Mouse (Mus musculus) midbrain, embryonic 11.5 days (tissue): ENCODE measurements around the gene Rab11fip2. TPM values are rescaled to one million over a fixed set of nuclear protein-coding genes. Genes with fewer than 3 reads are reported as not detected.

Experiments used
- ATAC-seq: fragments of 200-750 bp; cut with Nextera tagmentation; 2 replicates; pipeline ENCODE4 v1.8.0; 2017; ENCODE audit warnings: moderate TSS enrichment, moderate library complexity; ENCODE audit not compliant: low FRiP score
- DNase-seq: peaks from one replicate; pipeline ENCODE4 v3.0.0; 2015; ENCODE audit warnings: low spot score; ENCODE audit errors: missing footprints
- H3K27ac ChIP-seq: fragments of 300-500 bp; sonication (generic); 2 replicates; pipeline ENCODE4 v1.5.1; 2014; ENCODE audit warnings: low read depth, low read length
- H3K27me3 ChIP-seq: fragments of 300-500 bp; sonication (generic); 2 replicates; pipeline ENCODE4 v1.6.1; 2014; ENCODE audit warnings: mild to moderate bottlenecking, low read length, moderate library complexity, mixed read lengths; ENCODE audit not compliant: control insufficient read depth, insufficient read depth
- H3K36me3 ChIP-seq: fragments of 300-500 bp; sonication (generic); 2 replicates; pipeline ENCODE4 v1.6.1; 2014; ENCODE audit warnings: mild to moderate bottlenecking, low read length, moderate library complexity, mixed read lengths; ENCODE audit not compliant: control insufficient read depth, insufficient read depth
- H3K4me1 ChIP-seq: fragments of 300-500 bp; sonication (generic); 2 replicates; pipeline ENCODE4 v1.6.1; 2014; ENCODE audit warnings: low read length; ENCODE audit not compliant: control insufficient read depth, insufficient read depth
- H3K4me2 ChIP-seq: fragments of 300-500 bp; sonication (generic); 2 replicates; pipeline ENCODE4 v1.6.1; 2014; ENCODE audit warnings: mild to moderate bottlenecking, moderate library complexity
- H3K4me3 ChIP-seq: fragments of 300-500 bp; sonication (generic); 2 replicates; pipeline ENCODE4 v1.5.1; 2014; ENCODE audit warnings: low read depth, low read length
- H3K9ac ChIP-seq: fragments of 300-500 bp; sonication (generic); 2 replicates; pipeline ENCODE4 v1.6.1; 2014; ENCODE audit warnings: low read length
- H3K9me3 ChIP-seq: fragments of 300-500 bp; sonication (generic); 2 replicates; pipeline ENCODE4 v1.6.1; 2016; ENCODE audit warnings: low read length; ENCODE audit not compliant: control insufficient read depth
- WGBS: fragments of 180-500 bp; shearing (Covaris S2); extraction: QIAGEN DNeasy Blood & Tissue Kit; methylation state at CpG from one replicate; pipeline ENCODE4 v1.1.7; 2014; 5-methylcytosine and 5-hydroxymethylcytosine counted together
- polyA plus RNA-seq: library from polyadenylated mRNA; unstranded; fragments of >200 nt; fragmentation: Nextera tagmentation; extraction: Ambion mirVana; gene quantifications from 2 replicates; pipeline ENCODE4 v1.2.1, GENCODE M21; 2014

Gene Rab11fip2
- polyA plus RNA-seq: 3.4 and 4.5 TPM in 2 replicates

DNA sequence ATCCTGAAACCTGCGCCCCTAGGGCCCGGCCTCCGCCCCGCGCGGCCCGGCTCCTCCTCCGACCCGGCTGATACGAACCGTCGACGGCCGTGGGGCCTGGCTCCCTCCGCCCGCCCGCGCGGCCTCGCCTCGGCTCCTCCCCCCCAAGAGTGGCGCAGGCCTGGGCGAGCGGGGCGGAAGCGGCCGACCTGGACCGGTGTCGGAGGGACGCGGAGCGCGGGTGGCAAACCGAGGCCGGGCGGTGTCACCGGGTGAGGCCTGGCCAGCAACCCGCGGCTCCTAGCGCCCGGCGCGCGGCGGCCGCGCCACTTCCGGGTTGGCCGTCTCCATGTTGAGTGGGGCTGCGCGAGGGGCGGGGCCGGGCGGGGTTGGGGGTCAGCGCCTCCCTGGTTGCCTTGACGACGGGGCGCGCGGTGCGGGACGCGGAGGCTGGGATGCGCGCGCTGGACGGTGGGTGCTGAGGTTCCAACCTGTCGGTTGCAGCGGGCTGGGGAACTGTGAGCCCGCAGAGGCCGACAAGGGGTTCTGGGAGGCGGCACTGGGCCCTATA lies at the start of gene Rab11fip2:
Gene Rab11fip2, minus strand, starts transcription at position 333 of the 550 bp plus-strand sequence.
- Histone ChIP-seq H3K27me3 (no peaks in the 10 kb centered on the region), H3K27ac (peak within 1 kb of the TSS; percentile 87), H3K36me3 (no peaks in the 10 kb centered on the region), H3K4me1 (peaks cover 2% of the 10 kb centered on the region; the same call in 1 of the 2 replicates), H3K9ac (peak within 1 kb of the TSS; percentile 90), H3K4me2 (peak within 1 kb of the TSS; percentile 73), H3K4me3 (peak within 1 kb of the TSS; percentile 79), H3K9me3 (no peaks in the 10 kb centered on the region)
- peak; percentile 99 for DNase-seq
- ATAC-seq: peak; percentile 98
- WGBS: 0% methylated on average over 66 of the region's 72 CpGs

DNA sequence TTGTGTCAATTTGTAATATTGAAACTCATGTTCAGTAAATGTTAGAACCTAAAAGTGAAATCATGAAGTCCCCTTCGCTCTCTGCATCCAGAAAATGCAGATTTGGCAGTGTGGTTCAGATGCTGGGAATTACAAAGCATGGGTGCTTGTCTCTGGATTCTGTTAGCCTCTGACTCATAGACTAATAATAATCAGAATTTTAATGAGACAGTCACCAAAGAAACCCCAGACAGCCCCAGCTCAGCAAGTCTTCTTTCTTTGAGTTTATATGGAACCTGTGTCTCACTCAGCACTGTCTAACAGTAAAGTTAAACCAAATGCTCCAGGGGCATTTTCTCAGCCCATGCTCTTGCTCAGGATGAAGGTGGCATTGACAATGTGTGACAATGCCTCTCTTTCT lies 38.1 kb upstream of the Rab11fip2 start:
- H3K36me3 ChIP-seq: no peaks in the 10 kb centered on the region
- no peaks in the 10 kb centered on the region for H3K9me3 ChIP-seq
- H3K27me3 ChIP-seq: no peaks in the 10 kb centered on the region
- no peak overlapping the region for H3K9ac ChIP-seq
- 93% methylated on average over 1 of the region's 1 CpGs for WGBS
- DNase-seq: no peak
- H3K4me1 ChIP-seq: no peaks in the 10 kb centered on the region
- no peak for ATAC-seq
- H3K4me3 ChIP-seq: no peak overlapping the region
- no peak overlapping the region for H3K27ac ChIP-seq
- no peak overlapping the region for H3K4me2 ChIP-seq

DNA sequence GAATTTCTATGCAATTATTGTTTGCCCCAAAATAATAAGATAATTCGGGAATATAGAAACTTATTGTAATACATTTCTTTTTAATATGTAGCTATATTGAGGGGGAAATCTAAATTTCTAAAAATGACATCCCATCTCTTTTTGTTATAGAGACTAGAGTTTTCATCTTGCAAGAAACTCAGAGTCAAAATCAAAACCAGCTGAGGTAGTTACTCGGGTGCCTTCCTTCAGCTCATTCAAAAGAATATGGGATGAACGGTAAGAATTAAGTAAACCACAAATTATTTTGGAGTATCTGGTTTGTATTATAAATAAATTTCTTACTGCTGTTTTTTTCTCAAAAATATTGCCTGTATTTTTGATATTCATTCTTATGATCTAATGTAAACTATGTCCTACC lies 11.5 kb upstream of the Rab11fip2 start:
- DNase-seq (no peak), ATAC-seq (no peak)
- Histone ChIP-seq H3K4me2 (no peak overlapping the region), H3K36me3 (no peaks in the 10 kb centered on the region), H3K9ac (no peak overlapping the region), H3K27ac (no peak overlapping the region), H3K4me1 (no peaks in the 10 kb centered on the region), H3K9me3 (no peaks in the 10 kb centered on the region), H3K4me3 (no peak overlapping the region), H3K27me3 (no peaks in the 10 kb centered on the region)
- WGBS: 82% methylated on average over 3 of the region's 3 CpGs

DNA sequence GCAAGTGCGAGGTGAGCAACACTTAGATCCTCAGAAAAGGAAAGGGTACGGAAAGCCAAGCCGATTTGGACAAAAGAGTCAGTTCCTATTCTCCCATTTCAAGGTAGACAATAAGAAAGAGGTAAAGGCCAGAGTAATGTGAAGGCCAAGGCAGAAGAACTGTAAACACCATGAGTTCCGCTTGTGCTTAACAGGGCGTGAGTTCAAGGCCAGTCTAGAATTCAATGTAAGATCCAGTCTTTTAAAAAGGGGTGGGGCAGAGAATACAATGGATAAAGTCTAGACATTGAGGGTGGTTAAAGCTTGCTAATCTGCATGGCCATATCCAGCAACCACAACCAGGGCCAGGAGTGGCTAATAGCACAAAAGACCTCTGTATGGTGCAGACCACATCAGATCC lies 6.3 kb upstream of the Rab11fip2 start:
- Histone ChIP-seq H3K9ac (no peak overlapping the region), H3K4me1 (no peaks in the 10 kb centered on the region), H3K9me3 (no peaks in the 10 kb centered on the region), H3K4me2 (no peak overlapping the region), H3K27ac (no peak overlapping the region), H3K36me3 (no peaks in the 10 kb centered on the region), H3K27me3 (no peaks in the 10 kb centered on the region), H3K4me3 (no peak overlapping the region)
- no peak for ATAC-seq
- no peak for DNase-seq
- 91% methylated on average over 5 of the region's 5 CpGs for WGBS

DNA sequence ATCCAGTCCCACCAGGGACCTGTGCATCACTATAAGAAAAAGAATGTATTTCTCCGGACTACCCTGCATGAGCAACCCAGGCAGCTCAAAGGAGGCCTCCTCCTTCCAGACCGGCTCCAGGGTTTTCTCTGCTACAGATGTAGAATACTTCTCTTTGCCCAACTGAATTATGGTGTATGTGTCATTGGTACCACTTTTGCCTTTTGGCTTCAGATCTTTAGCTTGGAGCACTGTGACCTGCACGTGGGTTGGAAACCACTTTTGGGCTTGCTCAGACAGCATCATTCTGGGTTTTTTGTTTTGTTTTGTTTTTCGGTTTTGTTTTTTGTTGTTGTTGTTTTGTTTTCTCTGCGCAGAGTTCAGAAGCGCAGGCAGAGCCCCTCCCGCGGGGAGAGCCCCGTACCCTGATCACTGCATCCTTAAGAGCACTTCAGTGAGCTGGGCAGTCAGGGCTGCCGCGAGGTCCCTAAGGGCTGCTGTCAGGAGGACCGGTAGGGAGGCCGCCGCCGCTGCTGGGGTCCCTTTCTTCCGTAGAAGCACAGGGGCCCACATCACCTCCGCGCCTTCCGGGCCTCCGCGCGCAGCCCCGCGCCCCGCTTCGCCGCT lies 635 bp downstream of the Rab11fip2 start:
- WGBS: 1% methylated on average over 27 of the region's 27 CpGs
- H3K9ac ChIP-seq: peak overlapping the region; percentile 90
- H3K4me2 ChIP-seq: peak overlapping the region; percentile 73
- H3K4me1 ChIP-seq: peaks cover 2% of the 10 kb centered on the region; the same call in 1 of the 2 replicates
- peak overlapping the region; percentile 79 for H3K4me3 ChIP-seq
- peak; percentile 83 for ATAC-seq
- peak overlapping the region; percentile 87 for H3K27ac ChIP-seq
- no peaks in the 10 kb centered on the region for H3K27me3 ChIP-seq
- H3K36me3 ChIP-seq: no peaks in the 10 kb centered on the region
- DNase-seq: no peak
- H3K9me3 ChIP-seq: no peaks in the 10 kb centered on the region

DNA sequence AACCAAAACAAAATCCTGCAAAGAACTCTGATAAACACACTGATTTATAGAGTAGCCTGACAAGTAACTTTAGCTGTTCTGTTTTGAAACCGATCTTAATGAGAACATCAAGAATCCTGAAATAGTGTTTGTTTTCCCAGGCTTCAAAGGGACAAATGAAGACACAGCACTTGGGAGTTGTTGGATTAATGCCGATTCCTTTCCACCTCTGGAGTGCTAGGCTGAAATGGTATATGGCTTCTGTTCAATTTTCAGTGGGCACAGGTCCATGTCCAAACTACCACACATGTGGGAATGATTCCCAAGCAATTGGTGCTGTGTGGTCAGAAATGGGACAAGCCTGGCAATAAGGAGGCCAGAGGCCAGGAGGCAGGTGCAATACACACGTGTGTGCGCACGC lies 3.7 kb downstream of the Rab11fip2 start:
- ATAC-seq (no peak), DNase-seq (no peak)
- no peak overlapping the region for H3K9ac ChIP-seq
- H3K4me1 ChIP-seq: peaks cover 2% of the 10 kb centered on the region; the same call in 1 of the 2 replicates
- H3K36me3 ChIP-seq: no peaks in the 10 kb centered on the region
- H3K9me3 ChIP-seq: no peaks in the 10 kb centered on the region
- no peak overlapping the region for H3K4me3 ChIP-seq
- no peak overlapping the region for H3K27ac ChIP-seq
- no peaks in the 10 kb centered on the region for H3K27me3 ChIP-seq
- H3K4me2 ChIP-seq: no peak overlapping the region
- 84% methylated on average over 5 of the region's 5 CpGs for WGBS

DNA sequence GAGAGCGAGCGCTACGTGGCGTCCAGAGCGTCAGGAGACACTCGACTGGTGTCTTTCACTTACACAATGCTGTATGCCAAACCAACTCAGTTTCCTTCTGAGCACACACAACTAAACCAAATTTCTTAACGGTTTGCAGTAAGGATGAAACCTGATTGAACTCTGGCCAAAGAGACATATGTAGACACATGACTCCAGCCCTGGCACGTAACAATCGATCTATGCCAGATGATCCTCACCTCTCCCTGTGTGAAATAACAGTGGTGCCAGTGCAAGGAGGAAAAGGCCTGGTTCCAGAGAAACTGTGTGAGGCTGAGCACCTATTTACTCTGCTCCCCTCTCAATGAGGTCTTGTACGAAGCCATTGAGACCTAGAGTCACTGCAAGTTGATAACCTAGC lies 11.4 kb downstream of the Rab11fip2 start:
- no peak for ATAC-seq
- 95% methylated on average over 10 of the region's 10 CpGs for WGBS

DNA sequence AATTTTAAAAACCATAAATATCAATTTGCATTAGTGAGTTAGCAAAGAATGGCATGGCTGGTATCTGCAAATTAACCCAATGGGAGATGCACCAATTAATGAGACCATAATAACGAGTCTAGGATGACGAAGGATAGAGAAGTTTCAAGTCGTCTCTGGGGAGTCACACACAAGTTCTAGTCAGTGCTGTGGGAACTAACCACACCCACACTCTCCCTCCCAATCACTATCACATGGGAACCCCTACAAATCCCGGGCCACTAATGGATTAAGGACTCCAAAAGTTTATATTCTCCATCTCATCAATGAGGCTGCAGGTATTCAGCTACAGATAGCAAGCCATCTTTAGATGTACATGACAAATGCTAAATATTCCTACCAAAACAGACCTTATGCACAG lies 14.8 kb downstream of the Rab11fip2 start:
- no peak overlapping the region for H3K9ac ChIP-seq
- DNase-seq: no peak
- H3K4me3 ChIP-seq: no peak overlapping the region
- H3K4me1 ChIP-seq: no peaks in the 10 kb centered on the region
- no peak for ATAC-seq
- no peaks in the 10 kb centered on the region for H3K36me3 ChIP-seq
- H3K27ac ChIP-seq: no peak overlapping the region
- H3K4me2 ChIP-seq: no peak overlapping the region
- no peaks in the 10 kb centered on the region for H3K9me3 ChIP-seq
- 75% methylated on average over 4 of the region's 4 CpGs for WGBS
- H3K27me3 ChIP-seq: no peaks in the 10 kb centered on the region

More for the DNA sequence above, 11.4 kb downstream of the Rab11fip2 start:
- Histone ChIP-seq H3K9ac (no peak overlapping the region), H3K9me3 (no peaks in the 10 kb centered on the region), H3K4me2 (no peak overlapping the region), H3K36me3 (no peaks in the 10 kb centered on the region), H3K4me1 (no peaks in the 10 kb centered on the region), H3K4me3 (no peak overlapping the region), H3K27me3 (no peaks in the 10 kb centered on the region), H3K27ac (no peak overlapping the region)
- no peak for DNase-seq

DNA sequence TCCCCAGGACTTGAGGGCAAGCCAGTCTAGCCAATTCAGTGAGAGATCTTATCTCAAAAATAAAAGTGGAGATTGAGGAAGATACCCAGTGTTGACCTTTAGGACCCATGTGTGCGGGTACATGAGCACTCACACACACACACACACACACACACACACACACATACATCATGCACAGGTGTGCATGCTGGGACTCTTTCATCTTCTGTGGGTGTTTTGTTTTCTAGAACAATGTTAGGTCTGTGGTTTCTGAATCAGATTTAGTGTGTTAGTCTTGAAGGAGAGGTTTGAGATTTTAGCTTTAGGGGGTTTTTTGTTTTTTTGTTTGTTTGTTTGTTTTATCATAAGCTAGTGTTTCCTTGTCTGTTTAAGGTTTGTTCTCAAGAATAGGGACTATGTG lies 17.3 kb downstream of the Rab11fip2 start:
- DNase-seq (no peak), ATAC-seq (no peak)
- 91% methylated on average over 1 of the region's 1 CpGs for WGBS
- no peaks in the 10 kb centered on the region for H3K4me1 ChIP-seq
- H3K27ac ChIP-seq: no peak overlapping the region
- no peak overlapping the region for H3K4me2 ChIP-seq
- H3K9ac ChIP-seq: no peak overlapping the region
- no peaks in the 10 kb centered on the region for H3K9me3 ChIP-seq
- H3K27me3 ChIP-seq: no peaks in the 10 kb centered on the region
- no peaks in the 10 kb centered on the region for H3K36me3 ChIP-seq
- no peak overlapping the region for H3K4me3 ChIP-seq
